Mouse (Mus musculus) ZHBTc4 (cell line): ENCODE results near the gene Fbxw26.
A peak's percentile ranks its signal among the peaks of the same experiment; 100 is the strongest.
"Not testable (repeated sequence)": the region's sequence is repeated elsewhere in the genome, so short reads cannot be mapped to it uniquely, and the experiment has no call there.

ENCODE experiments used
- DNase-seq: peaks from one replicate; pipeline ENCODE4 v3.0.0-alpha.2; 2011; ENCODE audit warnings: low read depth, low spot score

Gene Fbxw26

GRCm38 (mm10) chr9:109745989-109746388, at the start of gene Fbxw26:
Gene Fbxw26, minus strand, starts transcription at chr9:109746089.
- not testable (repeated sequence) for DNase-seq

- DNase-seq = no peak
Observed at GRCm38 (mm10) chr9:109795221-109795620, 49.3 kb upstream of the Fbxw26 start.

- not testable (repeated sequence) for DNase-seq
Observed at GRCm38 (mm10) chr9:109790570-109790969, 44.7 kb upstream of the Fbxw26 start, which contains the start of gene Fbxw27. Gene Fbxw27, minus strand, starts transcription at chr9:109790670.

GRCm38 (mm10) chr9:109766841-109767240, 21.0 kb upstream of the Fbxw26 start:
- DNase-seq = not testable (repeated sequence)

- not testable (repeated sequence) for DNase-seq
Observed at GRCm38 (mm10) chr9:109702600-109702999, 43.3 kb downstream of the Fbxw26 start, which contains the start of gene Fbxw18. Gene Fbxw18, minus strand, starts transcription at chr9:109702700.

GRCm38 (mm10) chr9:109685299-109685698, 60.6 kb downstream of the Fbxw26 start:
- DNase-seq = peak; percentile 56
